In the genomic region with DNA sequence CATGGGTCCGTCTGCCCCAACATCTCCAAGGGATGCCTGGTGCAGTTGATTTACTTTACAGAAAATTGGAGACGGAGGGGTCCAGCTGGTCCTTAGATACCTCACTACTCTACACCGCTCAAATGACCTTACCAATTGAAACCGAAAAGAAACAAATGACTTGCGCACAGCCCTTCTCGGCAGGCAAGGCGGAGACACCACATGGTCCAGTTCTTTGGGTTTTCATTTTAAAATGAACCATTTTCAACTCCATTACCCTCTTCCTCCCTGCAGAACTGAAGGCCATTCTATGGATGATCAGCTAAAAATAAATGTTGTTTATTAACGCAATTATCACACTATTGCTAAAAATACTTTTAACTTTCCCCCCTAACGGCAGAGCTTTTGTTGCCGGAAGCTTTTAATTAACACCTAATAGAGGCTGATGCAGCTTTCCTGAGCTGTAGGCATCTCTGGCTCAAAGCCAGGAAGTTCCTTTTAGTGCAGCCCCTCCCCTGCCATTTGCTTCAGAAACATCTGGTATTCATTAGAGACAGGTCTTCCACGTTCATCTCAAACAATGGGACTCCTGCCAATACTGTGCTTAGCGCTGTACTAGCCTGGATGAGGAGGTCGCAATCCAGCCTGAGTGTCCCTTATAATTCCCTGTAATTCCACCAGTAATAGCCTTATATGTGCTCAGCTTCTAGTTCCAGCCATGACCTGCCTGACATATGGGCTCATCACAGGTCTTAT, we compare ENCODE assay signal across 11 mouse cellular contexts.
DNase-seq lines count a peak whose midpoint lies in the region; ATAC-seq lines count a peak whose summit lies in the region.
"Had no signal": no experiment of that assay in that cellular context is flagged by ENCODE, and none has a peak within 500 bp of the region (broad histone marks: within the 10 kb centered on the region; RNA-seq: fewer than 3 reads in every experiment).

No protein-coding gene starts in this region.

- H3K36me3 ChIP-seq in heart, embryonic 14.5 days (ENCODE audit: control insufficient read depth, insufficient read depth, low read length) = no peaks in the 10 kb centered on the region
- H3K36me3 ChIP-seq in forebrain, embryonic 16.5 days (ENCODE audit: control insufficient read depth, insufficient read depth) = no peaks in the 10 kb centered on the region

- peak; percentile 61; the same call in 1 of the 2 replicates for ATAC-seq in heart, embryonic 14.5 days (ENCODE audit: insufficient number of reproducible peaks, insufficient read depth, low FRiP score, low read depth)
- peak; percentile 57 for ATAC-seq in forebrain, embryonic 16.5 days
- ATAC-seq: CD4-positive, CD25-positive, alpha-beta regulatory T cell, adult 4 months had no signal

- WGBS in heart, embryonic 14.5 days = 46% methylated on average over 13 of the region's 13 CpGs
- WGBS in forebrain, embryonic 16.5 days = 26% methylated on average over 13 of the region's 13 CpGs

- peaks cover 9 to 13% of the 10 kb centered on the region in 2 experiments for H3K4me1 ChIP-seq in heart, embryonic 14.5 days (ENCODE audit: control insufficient read depth in 2 of 2, insufficient read depth in 2 of 2, low read length in 2 of 2)
- peaks cover 23% of the 10 kb centered on the region for H3K4me1 ChIP-seq in forebrain, embryonic 16.5 days (replicated peaks; ENCODE audit: control insufficient read depth, insufficient read depth, low read length)

- intact Hi-C loops in heart, postnatal 25 days (cut with DNase I) = no loop called here
- intact Hi-C loops in left cerebral cortex, postnatal 25 days (cut with DNase I) = no loop called here

- H3K27ac ChIP-seq in heart, embryonic 14.5 days (replicated peaks in 1 of 2; ENCODE audit: control insufficient read depth in 1 of 2, insufficient read depth in 1 of 2, low read depth in 2 of 2, low read length in 2 of 2) = no peak overlapping the region
- H3K27ac ChIP-seq in forebrain, embryonic 16.5 days (ENCODE audit: low read length) = no peak overlapping the region

- H3K9me3 ChIP-seq in heart, embryonic 14.5 days (ENCODE audit: control insufficient read depth, low read length) = no peaks in the 10 kb centered on the region
- no peaks in the 10 kb centered on the region for H3K9me3 ChIP-seq in forebrain, embryonic 16.5 days (ENCODE audit: control insufficient read depth, low read length)

- 0 out of 2 replicates have a peak overlapping the region, but pooled peaks have one; percentile 4 for H3K4me2 ChIP-seq in heart, embryonic 14.5 days (ENCODE audit: low read length)
- no peak overlapping the region for H3K4me2 ChIP-seq in forebrain, embryonic 16.5 days (ENCODE audit: low read length)

- no peak overlapping the region for H3K4me3 ChIP-seq in heart, embryonic 14.5 days (ENCODE audit: control insufficient read depth in 1 of 2, insufficient read depth in 1 of 2, low read depth in 1 of 2, low read length in 2 of 2)
- no peak overlapping the region for H3K4me3 ChIP-seq in forebrain, embryonic 16.5 days (replicated peaks; ENCODE audit: low read length)

- H3K9ac ChIP-seq in heart, embryonic 14.5 days (ENCODE audit: low read length) = no peak overlapping the region
- no peak overlapping the region for H3K9ac ChIP-seq in forebrain, embryonic 16.5 days (replicated peaks; ENCODE audit: low read depth, low read length)

- no peaks in the 10 kb centered on the region for H3K27me3 ChIP-seq in heart, embryonic 14.5 days (ENCODE audit: control insufficient read depth, insufficient read depth, low read length)
- H3K27me3 ChIP-seq in forebrain, embryonic 16.5 days (replicated peaks; ENCODE audit: control insufficient read depth, insufficient read depth, low read length) = peaks cover 17% of the 10 kb centered on the region

- DNase-seq in heart, postnatal 25 days (ENCODE audit: low spot score) = no peak
- peak; percentile 73 for DNase-seq in MN1 (ENCODE audit: low spot score)
- peak; percentile 85 for DNase-seq in mesoderm, embryonic 11.5 days (ENCODE audit: low read depth, low spot score)
- DNase-seq in right cerebral cortex, postnatal 25 days = no peak
- DNase-seq in urinary bladder, postnatal 14 days (ENCODE audit: low spot score) = no peak
- no peak for DNase-seq in left cerebral cortex, postnatal 25 days (ENCODE audit: low spot score in 2 of 2)
- DNase-seq: adrenal gland, adult 8-10 months; layer of hippocampus, postnatal 36 days had no signal

Comparison
In these comparisons a context has a peak if more than half of its experiments do, and no peak if none do; other contexts are left out.
1. DNase-seq: peak in MN1 (single experiment) and mesoderm, embryonic 11.5 days (single experiment); none in heart, postnatal 25 days (single experiment), right cerebral cortex, postnatal 25 days (single experiment), urinary bladder, postnatal 14 days (single experiment) and left cerebral cortex, postnatal 25 days (0 of 2).